Mouse (Mus musculus): ENCODE data around the gene Arhgap9.

GRCm38 (mm10) chr10:127279730-127280129, 42.0 kb upstream of the Arhgap9 start:
- TF ChIP-seq POLR2A (IDR thresholded peaks at IDR 0.05; ENCODE audit: low read depth, low read length) = no peak
- TF ChIP-seq CTCF (IDR thresholded peaks at IDR 0.05; ENCODE audit: extremely low read depth, insufficient read length, insufficient replicate concordance, low read depth, low read length) = no peak

Data from small intestine, adult 2 months (tissue).